Mouse (Mus musculus): ENCODE measurements at regions not wholly inside any gene's neighbourhood (a gene's known extent, or its start where the extent isn't known, plus 50 kb on each side); places are given as distances from the start of the nearest gene placed in this dataset.

GRCm38 (mm10) chr9:61293223-61293985 lies 78.8 kb upstream of the Tle3 start:
- no peak for DNase-seq (ENCODE audit: low spot score)

GRCm38 (mm10) chr9:61295001-61295400 lies 77.2 kb upstream of the Tle3 start:
- no peak for DNase-seq (ENCODE audit: low spot score)

GRCm38 (mm10) chr9:61296311-61296947 lies 75.7 kb upstream of the Tle3 start:
- DNase-seq (ENCODE audit: low spot score): no peak

GRCm38 (mm10) chr9:61297385-61297784 lies 74.8 kb upstream of the Tle3 start:
- no peak for DNase-seq (ENCODE audit: low spot score)

GRCm38 (mm10) chr9:61299873-61300560 lies 72.1 kb upstream of the Tle3 start:
- DNase-seq (ENCODE audit: low spot score): no peak

GRCm38 (mm10) chr9:61301070-61301469 lies 71.1 kb upstream of the Tle3 start:
- DNase-seq (ENCODE audit: low spot score): no peak

- no peak for DNase-seq (ENCODE audit: low spot score)
Observed at GRCm38 (mm10) chr9:61302724-61303123, 69.4 kb upstream of the Tle3 start.

GRCm38 (mm10) chr9:61306306-61306705 lies 65.9 kb upstream of the Tle3 start:
- DNase-seq (ENCODE audit: low spot score): no peak

- no peak for DNase-seq (ENCODE audit: low spot score)
Observed at GRCm38 (mm10) chr9:61309096-61309495, 63.1 kb upstream of the Tle3 start.

GRCm38 (mm10) chr9:61309768-61310493 lies 62.2 kb upstream of the Tle3 start:
- DNase-seq (ENCODE audit: low spot score): no peak

- no peak for DNase-seq (ENCODE audit: low spot score)
Observed at GRCm38 (mm10) chr9:61310574-61310973, 61.6 kb upstream of the Tle3 start.

- no peak for DNase-seq (ENCODE audit: low spot score)
Observed at GRCm38 (mm10) chr9:61311604-61312003, 60.6 kb upstream of the Tle3 start.

- DNase-seq (ENCODE audit: low spot score): no peak
Observed at GRCm38 (mm10) chr9:61314630-61315179, 57.5 kb upstream of the Tle3 start.

GRCm38 (mm10) chr9:61315371-61316298 lies 56.5 kb upstream of the Tle3 start:
- no peak for DNase-seq (ENCODE audit: low spot score)

- DNase-seq (ENCODE audit: low spot score): no peak
Observed at GRCm38 (mm10) chr9:61316442-61316841, 55.7 kb upstream of the Tle3 start.

GRCm38 (mm10) chr9:61319721-61320120 lies 52.4 kb upstream of the Tle3 start:
- DNase-seq (ENCODE audit: low spot score): no peak

- DNase-seq (ENCODE audit: low spot score): no peak
Observed at GRCm38 (mm10) chr9:61321314-61321713, 50.9 kb upstream of the Tle3 start.

- no peak for DNase-seq (ENCODE audit: low spot score)
Observed at GRCm38 (mm10) chr9:61321825-61322224, 50.3 kb upstream of the Tle3 start.

GRCm38 (mm10) chr9:61322333-61322732 lies 49.8 kb upstream of the Tle3 start:
- no peak for DNase-seq (ENCODE audit: low spot score)

All from ovary, postnatal 10 days (tissue).